Mouse (Mus musculus) spleen, adult 18-20 months (tissue): ENCODE data around the gene Ccdc172.

Experiments
- DNase-seq, 2 experiments: peaks; one replicate each; pipeline ENCODE4 v3.0.0; 2022; ENCODE audit warnings: mixed read lengths in 2 of 2

Ccdc172 gene

DNA sequence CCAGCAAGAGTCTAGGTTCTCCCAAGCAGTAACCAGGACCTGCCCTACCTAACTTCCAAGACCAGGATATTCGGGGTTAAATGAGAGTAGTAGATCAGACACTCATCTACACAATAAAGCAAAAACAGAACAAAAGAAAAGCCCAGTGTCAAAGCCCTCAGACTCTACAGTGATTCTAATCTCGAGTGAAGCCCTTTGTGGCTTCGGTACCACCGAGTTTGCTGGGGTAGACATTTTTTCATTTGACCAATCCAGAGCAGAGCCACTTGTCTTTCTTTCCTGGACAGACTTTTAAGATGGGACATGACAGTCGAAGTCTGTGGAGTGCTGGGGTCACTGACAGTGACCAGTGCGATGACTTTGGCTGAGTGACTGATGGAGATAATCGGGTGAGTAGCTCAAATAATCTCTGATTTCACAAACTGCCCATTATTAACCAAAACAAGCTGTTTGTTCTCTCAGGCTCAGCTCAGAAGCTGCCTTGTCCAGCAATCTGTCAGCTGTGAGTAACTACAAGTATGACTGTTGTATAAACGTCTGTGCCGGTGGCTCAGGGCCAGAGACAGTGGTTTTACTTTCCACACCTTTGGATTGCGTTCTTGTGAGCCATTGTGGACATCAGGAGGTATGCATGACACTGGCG is 60.8 kb downstream of the Ccdc172 start:
- no peak for DNase-seq

DNA sequence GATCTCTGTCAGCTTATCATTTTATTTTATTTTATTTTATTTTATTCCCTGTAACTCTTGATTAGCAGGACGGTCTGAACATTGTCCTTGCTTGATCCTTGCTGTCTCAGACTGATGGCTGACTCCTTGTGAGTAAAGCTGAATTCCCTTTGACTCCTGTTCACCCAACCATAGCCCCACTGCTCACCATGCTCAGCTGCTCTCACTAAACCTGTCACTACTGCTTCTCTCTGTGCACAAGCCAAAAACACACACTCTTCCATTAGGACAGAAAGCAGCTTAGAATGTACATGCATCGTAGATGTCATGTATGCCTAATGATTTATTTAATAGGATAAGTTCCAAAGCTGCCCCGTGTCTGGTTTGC is 61.3 kb downstream of the Ccdc172 start:
- no peak for DNase-seq

DNA sequence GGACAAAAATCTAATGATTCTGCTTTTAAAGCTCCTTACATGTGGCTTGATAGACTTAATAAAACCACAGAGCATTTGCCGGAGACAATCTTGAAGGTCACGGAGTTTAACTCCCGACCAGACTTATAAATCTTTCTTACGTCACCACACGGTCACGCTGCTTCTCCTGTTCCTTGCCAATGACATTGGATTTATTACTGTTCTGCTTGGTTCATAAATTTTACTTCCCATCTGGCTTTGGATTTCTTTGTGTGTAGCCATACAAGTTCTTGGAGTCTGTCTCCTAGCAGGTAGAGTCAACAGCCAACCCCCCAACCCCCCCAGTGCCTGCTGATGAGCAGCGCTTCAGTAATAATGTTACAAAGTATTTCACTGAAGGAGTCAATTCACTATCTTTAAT is 70.2 kb downstream of the Ccdc172 start:
- no peak for DNase-seq

DNA sequence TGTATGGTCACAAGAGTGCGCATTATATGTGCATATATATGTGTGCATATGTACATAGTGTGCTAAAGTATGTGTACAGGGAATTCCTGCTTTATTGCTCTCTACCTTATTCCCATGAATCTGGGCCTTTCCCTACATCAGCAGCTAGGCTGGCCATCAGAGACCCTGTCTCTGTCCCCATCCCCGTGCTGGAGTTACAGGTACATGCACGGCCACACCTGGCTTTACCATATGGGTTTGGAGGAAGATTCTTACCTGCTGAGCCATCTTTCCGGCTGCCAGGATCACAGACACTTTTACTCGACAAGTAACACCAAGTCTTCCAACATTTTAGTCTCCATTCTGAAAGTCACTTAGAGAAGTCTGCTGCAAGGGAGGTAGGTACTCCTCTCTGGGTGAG is 71.2 kb downstream of the Ccdc172 start:
- no peak for DNase-seq

DNA sequence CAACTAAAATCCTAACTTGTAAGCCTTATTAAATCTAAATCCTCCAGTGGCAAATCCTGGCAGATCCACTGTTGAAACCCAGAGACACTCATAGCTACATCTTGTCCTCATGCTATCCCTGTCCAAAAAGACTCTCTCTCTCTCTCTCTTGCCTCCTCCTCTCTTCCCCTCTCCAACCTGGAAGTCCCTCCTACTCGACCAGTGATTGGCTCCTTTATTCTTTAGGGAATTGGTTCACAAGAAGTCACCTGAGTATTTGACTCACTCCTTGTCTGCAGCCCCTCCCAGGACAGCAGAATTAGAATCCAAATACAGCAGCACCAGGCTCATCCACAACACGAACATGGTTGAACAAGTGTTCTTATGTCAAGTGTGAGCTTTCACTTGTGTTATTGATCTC is 74.3 kb downstream of the Ccdc172 start:
- DNase-seq, result no peak

DNA sequence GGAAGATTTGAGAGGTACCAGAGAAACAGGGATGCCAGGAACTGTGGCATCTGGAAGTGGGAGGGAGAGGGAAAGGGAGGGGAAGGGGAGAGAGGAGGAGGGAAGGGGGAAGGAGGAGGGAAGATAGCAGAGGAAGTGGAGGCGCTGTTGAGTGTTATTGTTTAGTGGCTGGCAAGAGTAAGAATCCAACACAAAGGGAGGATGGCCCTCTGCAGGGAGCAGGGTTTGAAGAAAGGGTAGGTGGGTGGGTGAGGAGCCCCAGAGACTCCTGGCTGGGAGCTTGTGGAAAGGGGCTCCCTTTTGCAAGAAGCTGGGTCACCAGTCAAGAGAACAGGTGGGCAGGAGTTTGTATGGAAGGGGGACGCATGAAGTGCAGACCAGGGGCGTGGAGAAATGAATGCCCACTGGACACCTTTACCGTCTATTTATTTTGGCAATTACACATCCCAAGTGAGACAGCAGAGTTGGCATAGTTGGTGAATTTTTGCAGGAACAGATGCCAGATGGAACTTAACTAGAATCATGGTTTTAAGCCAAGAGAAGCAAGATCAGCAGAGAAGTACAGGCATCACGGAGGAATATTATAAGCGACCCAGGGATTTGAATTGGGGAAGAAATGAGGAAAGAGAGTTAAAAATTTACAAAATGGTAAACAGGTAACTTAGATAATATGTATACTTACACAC is 78.6 kb downstream of the Ccdc172 start:
- no peak for DNase-seq

DNA sequence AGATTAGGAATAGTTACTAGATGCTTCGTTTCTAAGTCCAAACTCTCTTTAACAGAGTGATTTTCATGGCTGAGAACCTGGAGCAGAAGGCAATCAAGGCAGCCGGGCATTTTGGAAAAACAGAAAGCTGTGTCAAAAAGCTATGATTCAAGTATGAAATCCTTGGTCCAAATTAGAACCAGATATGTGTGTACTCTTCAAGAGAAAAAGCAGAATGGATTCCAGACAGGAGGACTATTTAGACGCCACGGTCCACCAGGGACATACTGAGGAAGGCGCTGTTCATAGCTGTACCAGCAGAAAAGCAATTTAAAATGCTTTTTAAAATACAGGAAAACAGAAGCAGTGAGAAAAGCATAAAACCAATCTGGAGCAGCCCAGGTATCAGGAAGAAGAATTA is 88.6 kb downstream of the Ccdc172 start:
- no peak for DNase-seq
